Mouse (Mus musculus): Measurements from ENCODE around the gene Polr3e.
"Not testable (repeated sequence)": the region's sequence is repeated elsewhere in the genome, so short reads cannot be mapped to it uniquely, and the experiment has no call there.

Polr3e gene

DNA sequence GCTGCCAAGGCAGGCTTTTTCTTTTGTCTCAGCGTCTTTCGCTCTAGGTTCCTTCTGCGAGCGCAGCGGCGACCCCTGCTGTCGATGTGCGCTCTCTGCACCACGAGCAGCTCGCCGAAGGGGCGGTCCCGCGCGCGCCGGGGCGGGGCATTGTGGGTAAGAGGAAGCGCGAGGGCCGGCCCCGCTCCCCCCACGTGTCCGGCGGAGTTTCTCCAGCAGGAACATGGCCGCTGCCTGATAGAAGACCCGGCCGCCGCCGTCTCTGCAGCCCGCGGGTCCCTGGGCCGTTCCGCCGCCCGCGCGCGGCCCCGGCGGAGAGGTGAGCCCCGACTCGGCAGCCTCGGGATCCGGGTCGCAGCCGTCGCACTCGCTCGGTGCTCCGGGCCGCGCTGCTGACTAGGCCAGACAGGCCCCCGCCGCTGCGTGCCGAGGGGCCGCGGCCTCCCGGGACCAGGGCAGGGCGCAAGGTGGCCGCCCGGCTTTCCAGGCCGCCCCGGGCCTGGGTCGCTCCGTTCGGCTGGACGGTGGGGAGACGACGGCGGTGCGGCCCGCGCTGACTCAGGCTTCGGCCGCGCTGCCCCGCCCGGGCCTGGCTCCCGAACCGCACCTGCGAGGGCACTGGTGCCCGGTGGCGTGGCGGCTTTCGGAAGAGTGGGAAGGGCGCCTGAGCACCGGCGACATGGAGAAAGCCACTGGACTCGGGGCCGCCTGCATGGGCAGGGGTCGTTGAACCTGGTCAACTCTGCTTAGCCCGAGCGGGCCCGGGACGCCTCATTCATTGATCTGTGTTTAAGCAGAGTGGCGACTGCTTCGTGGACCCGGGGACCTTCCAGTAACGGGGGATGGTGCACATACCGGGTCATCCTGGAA is at the start of gene Polr3e:
Gene Polr3e (plus strand): TSS at position 153 of the 870 bp plus-strand sequence.
- peak; percentile 99 for DNase-seq

DNA sequence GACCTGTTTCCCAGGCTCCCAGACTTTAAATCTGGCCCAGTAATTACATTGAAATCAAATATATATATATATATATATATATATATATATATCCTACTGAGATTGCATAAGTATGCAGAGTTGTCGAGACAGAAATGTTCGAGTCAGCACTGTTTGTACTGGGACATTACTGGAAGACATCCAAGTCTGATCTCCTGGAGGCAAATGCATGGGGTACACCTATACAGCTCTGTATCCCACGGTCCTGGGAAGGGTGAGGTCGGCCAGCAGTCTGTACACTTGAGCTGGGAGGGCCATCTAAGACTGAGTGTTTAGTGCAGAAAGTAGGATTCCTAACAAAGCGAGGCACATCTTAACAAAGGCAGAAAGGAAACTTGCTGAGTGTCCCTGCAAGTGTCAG is 47.7 kb upstream of the Polr3e start:
- no peak for DNase-seq

DNA sequence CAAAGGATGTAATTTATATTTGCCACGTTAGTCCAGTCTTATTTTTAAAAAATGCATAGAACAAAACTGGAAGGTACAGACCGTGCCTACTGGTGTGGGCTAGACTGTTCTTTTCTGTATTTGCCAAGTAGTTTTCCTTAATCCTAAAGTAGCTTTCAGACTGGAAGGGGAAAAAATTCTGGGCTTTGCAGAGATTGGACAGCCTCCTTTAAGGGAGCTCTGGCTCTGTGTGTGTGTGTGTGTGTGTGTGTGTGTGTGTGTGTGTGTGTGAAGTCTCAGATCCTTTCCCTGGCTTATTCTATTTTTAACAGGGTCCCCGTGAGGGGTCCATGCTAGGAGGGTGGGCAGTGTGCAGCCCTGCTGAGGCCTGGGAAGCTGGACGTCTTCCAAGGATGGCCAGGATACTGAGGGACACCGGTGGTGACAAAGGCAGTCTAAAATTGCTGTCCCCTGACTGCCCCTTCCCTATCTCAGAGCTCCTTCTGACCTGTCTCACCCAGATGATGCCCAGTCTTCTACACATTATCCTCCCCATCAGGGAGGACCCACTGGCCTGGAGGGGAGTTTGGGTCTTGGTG is 47.0 kb upstream of the Polr3e start:
- DNase-seq: no peak

DNA sequence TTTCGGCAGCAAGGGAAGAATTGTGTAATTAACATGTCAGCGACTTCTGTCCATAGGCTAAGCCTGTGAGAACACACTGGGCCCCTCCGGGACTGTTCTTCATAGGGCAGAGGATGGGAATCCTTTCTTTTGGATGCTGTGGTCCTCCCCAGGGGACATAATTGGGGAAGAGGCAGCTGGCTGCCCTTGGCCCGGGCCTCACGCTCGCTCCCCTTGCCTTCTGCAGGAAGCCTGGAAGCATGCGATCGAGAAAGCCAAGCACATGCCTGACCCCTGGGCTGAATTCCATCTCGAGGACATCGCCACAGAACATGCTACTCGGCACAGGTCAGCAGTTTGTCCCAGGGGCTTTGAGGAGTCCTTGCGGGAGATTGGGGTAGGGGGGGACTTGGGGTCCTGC is 44.5 kb upstream of the Polr3e start:
- no peak for DNase-seq

DNA sequence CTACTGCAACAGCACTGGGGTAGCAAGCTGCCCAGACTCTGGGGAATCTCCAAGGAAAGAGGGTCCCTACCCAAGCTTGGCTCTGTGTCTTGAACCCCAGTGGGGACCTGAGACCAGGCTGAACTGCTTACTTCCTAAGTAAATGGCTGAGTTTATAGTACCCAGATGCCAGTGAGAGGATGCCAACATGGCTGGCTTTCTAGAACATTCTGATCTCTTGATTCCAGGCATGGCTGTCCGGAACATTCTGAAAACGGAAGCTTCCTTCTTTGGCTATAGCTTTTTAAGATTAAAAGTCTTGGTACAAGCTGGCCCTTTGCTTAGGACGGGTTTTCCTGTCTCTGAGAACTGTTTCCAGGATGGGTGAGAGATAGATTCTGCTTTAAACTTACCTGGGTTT is 43.5 kb upstream of the Polr3e start:
- no peak for DNase-seq

DNA sequence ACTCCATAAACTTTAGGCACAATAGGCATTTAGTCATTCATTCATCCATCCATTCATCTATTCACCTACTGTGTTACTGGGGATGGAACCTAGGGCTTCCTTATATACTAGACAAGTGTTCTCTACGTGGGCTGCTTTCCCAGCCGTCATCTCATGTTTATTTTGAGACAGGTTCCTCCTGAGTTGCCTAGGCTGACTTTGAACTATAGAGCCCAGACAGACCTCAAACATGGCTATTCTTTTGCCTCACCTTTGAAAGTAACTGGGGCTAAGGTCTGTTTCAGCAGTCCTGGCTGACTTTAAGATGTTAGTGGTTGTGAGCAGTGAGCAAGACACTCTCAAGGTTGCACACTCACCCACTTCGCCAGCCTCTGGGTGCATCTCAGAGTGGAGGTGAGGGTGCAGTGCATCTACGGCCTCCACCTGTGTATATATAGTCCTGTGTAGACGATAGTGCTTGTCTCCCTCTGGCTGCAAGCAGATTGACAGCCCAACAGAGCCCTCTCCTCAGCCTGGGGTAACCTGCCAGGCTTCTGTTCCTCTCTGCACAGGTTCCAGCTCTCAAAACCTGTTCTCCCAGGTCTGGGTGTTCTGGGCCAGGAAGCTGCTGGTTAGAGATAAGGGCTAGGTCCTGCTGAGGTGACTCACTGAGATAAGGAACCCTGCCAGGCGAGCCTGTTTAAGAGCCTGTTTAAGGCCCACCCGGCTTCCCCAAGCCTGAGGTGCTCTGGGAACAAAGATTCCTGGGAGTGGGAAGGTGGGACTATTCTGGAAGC is 42.6 kb upstream of the Polr3e start:
- DNase-seq: peak; percentile 90

DNA sequence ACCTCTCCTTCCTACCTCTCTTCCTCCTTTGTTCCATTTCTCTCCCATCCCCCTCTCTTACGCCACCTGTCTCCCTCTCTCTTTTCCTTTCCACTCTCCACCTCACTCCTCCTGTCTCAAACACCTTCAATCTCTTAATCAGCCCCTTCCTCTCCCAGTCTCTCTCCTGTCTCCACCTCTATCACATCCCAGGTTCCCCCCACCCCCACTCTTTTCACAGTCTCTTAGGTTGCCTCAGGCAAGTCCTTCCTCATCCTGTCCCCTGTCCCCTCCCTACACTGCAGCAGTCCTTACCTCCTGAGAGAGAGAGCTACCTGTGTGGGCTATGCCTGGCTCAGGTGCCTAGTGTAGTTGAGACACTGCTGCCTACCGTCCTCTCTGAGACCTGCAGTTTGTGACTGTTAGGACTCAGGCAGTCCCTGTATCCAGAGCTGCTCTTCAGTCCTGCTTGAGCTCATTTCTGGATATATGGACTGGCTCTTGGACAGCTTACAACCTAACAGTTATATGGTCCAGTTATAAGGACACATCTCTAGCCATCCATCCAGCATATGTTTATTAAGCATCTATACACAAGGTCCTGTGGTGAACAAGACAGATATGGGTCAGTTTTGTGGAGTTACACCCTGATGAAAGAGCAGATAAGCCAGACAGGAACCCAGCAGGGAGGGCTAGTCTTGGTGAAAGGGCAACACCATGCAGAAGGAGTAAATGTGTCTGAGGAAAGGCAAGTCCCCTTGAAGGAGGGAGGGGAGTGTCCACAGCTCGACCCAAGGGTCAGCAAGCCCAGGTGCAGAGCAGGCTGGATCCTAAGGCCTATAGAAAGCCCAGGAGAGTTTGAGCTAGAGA is 41.8 kb upstream of the Polr3e start:
- peak; percentile 49 for DNase-seq

DNA sequence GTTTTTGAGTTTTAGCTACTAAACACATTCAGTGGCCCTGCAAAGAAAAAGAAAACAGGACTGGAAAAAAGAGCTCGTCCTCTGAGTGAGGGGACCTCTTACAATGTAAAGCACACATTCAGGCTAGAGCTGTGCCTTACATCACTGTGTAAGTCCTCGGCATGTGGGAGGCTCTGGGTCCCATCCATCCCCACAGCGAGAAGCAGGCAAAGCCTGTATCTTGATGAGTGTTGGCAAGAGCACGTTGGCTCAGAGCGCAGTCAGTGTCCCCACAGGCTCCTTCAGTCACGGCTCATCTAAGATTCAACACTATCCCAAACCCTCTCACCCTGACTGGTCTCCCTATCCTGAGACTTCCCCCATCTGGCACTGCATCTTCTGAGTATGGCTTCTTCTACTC is 39.3 kb upstream of the Polr3e start:
- no peak for DNase-seq

DNA sequence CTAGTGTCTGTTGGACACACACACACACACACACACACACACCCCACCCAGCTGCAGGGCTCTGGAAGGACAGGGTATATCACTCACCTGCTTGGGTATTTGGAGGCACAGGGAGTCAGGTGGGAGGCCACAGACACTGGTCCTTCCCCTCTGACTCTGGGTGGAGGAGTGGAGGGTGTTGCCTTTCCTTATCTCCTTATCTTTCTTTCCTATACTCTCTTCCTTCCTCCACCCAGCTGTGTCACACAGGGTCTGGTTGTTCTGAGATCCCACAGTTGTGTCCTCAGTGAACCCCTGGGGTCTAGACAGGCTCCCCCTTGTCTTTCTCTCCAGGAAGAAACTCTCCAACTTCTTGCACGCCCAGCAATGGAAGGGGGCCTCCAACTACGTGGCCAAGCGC is 37.6 kb upstream of the Polr3e start:
- peak; percentile 78 for DNase-seq

DNA sequence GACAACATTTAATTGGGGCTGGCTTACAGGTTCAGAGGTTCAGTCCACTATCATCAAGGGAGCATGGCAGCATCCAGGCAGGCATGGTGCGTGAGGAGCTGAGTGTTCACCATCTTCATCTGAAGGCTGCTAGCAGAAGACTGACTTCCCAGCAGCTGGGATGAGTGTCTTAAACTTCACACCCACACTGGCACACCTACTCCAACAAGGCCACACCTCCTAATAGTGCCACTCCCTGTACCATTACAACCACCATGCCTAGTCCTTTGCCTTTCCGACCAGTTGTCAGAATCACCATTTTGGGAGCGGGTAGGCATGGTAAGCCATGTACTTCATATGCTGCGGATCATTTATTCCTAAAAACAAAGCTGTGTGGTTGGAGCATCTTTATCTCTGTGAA is 36.8 kb upstream of the Polr3e start:
- peak; percentile 66 for DNase-seq

DNA sequence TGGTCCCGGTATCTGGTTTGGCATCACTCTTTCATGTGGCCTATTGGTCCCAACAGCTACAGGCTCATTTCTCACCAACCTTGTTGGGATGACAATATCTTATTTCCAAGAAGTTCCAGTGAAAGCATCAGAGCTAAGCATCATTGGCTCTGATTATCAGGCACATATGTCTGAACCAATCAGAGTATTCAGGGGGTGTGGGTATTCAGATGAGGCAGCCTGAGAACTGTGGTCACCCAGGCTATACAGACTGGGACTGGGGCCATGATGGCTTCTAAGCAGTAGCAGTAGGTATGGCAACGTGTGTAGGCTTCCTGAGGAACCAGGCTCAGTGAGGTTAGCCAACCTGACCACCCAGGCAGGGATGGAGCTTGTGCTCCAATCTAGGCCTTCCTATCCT is 36.1 kb upstream of the Polr3e start:
- DNase-seq: no peak

DNA sequence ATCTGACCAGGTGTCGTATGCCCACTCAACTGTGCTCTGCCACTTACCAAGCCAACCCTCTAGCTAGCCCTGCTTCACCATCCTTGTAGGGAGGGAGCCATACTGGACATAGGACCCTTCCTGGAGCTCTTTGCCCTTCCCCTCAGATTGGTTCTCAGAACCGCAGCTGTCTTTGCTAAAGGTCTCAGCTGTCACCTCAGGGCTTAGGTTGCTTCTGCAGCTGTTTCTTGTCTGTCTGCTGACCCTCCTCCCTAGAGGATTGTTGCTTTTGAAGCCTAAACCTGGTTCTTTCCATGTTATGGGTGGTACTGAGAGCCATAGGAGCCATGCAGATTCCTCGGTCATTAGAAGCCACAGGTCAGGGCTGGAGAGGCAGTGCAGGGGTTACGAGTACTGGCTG is 34.9 kb upstream of the Polr3e start:
- no peak for DNase-seq

DNA sequence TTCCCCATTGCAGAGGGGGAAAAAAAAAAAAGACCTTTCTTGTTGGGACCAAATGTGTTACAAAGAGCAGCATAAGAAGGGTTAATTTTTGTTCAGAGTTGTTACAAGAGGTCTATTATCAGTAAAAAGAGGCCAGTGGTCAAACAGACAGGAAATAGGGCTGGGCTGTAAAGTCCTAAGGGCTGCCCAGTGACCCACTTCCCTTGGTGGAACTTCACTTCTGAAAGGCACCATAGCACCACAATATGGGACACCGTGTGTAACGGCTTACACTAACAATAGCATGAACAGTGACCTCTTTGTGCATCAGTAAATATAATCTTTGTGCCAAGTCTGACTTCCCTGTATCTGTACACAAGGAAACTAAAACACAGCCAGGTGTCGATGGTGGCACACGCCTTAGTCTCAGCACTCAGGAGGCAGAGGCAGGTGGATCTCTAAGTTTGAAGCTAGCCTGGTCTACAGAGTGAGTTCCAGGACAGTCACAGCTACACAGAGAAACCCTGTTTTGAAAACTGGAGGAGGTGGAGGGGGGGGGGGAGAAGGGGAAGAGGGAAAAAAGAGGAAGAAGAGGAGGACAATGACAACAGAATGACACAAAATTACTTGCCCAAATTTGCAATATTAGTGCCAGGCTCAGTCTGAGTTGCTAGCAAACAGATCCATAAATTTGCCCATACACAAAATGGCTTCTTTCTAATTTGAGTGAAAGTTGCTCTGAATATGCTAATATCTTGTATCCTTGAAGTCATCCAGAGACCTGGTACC is 33.8 kb upstream of the Polr3e start:
- DNase-seq: no peak

DNA sequence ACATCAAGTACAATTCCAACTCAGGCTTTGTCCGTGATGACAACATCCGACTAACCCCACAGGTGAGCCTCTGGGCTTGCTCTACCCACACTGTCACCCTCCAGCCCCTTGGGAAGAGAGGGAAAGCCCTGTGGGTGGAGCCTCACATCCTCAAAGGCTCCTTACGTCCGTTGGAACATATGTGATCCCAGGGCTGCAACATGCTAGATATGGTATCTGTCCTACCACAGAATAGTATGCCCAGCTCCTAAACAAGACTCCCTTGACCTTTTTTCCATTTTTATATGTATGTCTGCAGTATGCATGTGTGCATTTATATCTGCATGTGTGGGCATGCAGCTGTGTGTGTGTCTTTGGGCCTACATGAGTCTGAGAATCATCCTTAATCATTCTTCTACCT is 32.8 kb upstream of the Polr3e start:
- DNase-seq: no peak

DNA sequence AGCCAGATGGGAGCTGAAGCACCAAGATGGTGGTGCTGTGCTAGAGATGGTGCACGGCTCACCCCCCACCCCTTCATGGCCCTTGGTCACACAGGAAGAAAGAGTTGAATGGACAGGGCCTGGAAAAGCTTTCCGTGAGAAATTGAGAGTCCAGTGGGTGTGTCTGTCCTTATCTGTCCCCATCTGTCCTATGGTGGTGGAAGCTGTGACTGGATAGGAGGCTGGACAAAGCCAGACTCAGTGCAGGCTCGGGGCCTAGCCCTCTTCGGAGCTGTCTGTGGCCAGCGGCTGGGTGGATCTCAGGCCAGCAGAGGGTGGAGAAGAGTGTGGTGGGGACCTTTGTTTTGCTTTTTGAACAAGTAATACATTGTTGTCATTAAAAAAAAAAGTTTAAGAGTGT is 24.4 kb upstream of the Polr3e start:
- peak; percentile 32 for DNase-seq

DNA sequence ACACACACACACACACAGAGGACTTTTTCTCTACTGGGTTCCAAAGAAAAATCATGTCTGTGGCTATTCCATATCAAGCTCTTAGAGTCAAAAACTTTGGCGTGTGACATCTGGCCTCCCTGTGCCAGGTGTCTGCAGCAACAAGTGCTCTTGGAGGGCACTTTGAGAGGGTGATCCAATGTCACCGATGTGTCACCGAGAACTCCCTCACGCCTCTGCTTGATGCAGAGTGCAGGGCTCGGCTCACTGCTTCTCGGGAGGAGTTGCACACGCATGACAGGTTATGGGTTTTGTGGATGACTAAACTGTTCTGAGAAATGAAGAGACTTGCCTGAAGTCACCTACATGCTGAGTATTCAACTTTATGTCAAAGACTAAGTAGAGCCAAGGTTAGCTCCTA is 20.5 kb upstream of the Polr3e start:
- no peak for DNase-seq

DNA sequence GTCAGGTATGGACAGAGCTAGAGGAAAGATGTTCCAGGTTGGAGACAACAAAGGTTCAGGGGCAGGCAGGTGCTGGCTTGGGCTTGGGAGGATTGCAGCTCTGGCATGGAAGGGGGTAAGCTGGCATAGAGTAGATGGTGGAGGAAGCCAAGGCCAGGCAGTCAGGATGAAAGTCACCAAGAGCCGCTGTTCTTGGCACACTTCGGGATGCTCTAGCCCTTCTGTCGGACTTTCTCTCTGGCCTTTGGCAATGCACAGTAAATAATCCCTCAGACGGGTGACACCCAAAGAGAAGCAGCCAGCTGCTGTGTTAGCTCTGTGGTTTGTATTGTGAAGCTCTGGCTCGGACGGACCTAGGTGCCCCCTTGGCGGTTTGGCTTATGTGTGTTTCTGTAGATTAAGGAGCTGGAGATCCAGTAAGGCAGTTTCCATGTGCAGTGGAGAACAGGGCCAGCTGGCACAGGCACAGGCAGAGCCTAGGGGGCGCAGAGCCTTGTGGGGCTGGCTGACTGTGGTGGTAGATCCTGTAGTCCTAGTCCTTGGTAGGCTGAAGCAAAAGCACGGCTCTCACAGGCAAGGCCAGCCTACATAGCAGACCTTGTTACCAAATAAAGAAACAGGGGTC is 19.7 kb upstream of the Polr3e start:
- no peak for DNase-seq

DNA sequence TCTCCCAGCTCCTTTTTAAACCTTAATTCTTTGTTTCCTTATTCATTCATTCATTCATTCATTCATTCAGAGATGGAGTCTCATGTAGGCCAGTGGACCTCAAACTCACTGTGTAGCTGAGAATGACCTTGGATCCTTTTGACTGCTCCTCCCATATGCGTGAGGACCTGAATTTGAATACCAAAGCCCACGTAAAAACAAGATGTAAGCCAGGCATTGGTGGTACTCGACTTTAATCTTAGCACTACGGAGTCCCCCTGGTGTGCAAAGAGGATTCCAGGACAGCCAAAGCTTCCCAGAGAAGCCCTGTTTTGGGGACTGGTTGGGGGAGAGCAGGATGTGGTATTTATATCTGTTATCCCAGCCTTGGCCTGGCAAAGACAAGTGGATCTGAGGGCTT is 17.4 kb upstream of the Polr3e start:
- no peak for DNase-seq

DNA sequence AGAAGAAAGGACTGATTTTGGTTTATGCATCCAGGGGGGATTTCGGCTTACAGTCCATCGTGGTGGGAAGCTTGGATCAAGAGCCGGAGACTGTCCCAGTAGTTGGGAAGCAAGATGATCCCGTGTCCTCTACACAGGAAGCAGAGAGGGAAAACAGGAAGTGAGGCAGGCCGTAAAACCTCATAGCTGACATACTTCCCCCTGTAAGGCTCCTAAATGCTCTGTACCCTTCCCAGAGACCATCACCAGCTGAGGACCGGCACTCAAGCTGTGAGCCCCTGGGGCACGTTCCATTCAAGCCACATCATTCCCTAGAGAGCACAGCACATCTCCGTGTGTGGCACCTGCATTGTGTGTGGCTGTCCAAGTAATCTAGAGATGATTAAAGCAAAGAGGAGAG is 15.8 kb upstream of the Polr3e start:
- no peak for DNase-seq

DNA sequence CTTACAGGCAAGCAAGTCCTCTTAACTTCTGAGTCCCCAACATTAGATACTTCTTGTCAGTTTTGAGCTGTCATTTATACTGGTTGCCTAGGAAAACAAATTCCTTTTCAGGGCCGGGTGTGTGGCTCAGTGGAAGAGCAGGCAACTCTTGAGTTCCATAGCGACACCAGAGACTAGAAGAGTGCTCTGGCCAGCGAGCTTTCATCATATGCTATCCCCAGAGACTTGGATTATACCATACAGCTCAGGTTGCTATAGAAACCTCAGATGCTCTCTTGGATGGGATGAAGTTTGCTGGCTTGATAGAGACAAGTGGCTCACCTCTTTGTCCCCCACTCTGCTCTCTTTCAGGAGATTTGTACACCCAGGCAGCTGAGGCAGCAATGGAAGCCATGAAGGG is 14.6 kb upstream of the Polr3e start:
- no peak for DNase-seq

DNA sequence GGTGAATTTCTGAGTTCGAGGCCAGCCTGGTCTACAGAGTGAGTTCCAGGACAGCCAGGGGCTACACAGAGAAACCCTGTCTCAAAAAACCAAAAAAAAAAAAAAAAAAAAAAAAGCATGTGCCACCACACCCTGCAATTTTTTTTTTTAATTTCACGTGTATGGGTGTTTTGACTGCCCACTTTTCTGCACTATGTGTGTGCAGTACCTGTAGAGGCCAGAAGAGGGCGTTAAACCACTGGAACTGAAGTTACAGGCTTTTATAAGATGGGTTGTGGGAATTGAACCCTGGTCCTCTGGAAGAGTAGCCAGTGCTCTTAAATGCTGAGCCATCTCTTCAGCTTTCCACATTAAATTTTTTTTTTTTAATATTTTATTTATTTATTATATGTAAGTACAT is 7.4 kb upstream of the Polr3e start:
- DNase-seq: not testable (repeated sequence)

DNA sequence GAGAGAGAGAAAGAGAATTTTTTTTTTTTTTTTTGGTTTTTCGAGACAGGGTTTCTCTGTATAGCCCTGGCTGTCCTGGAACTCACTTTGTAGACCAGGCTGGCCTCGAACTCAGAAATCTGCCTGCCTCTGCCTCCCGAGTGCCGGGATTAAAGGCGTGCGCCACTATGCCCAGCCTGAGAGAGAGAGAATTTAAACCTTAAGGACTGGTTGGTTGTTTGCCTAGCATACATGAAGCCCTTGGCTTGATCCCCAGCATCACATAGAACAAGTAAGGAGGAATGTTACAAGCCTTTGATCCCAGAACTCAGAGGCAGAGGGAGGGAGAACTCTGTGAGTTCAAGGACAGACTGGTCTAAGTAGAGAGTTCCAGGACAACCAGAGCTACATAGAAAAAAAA is 6.3 kb upstream of the Polr3e start:
- DNase-seq: not testable (repeated sequence)

All from liver (tissue).